Mouse (Mus musculus): ENCODE results near the gene Acot5. TPM values are rescaled to one million over a fixed set of nuclear protein-coding genes. Genes with fewer than 3 reads are reported as not detected.
A peak's percentile ranks its signal among the peaks of the same experiment; 100 is the strongest.
"Not testable (repeated sequence)": the region's sequence is repeated elsewhere in the genome, so short reads cannot be mapped to it uniquely, and the experiment has no call there.

The Acot5 gene
- total and polyA plus RNA-seq, 2 experiments from 2014 or later, result 1.1 to 2.0 TPM

DNA sequence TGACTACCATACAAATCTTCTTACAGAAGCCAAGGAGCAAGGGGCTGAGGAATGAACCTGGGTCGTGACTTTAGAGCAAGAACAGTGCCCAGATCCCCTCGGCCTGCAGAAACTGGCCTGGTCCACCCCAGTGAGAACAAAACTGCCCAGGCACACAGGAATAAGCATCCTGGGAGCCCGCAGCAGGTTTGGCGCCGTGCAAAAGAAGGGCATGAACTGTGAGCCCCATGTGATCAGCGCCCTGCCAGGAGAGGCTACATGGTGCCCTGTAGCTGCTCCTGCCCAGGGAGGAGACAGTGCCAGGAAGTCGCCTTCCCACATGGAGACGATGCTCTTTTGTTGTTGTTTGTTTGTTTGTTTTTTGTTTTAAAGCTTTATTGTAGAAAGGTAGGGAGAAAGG lies 4.5 kb upstream of the Acot5 start:
- DNase-seq (ENCODE audit: low spot score) (no peak), ATAC-seq (ENCODE audit: low FRiP score) (no peak)
- no peak overlapping the region for H3K27ac ChIP-seq (ENCODE audit: low read depth, low read length)
- H3K9ac ChIP-seq (replicated peaks; ENCODE audit: low read length, poor library complexity, severe bottlenecking), result no peak overlapping the region
- WGBS, result 76% methylated on average over 8 of the region's 8 CpGs
- no peaks in the 10 kb centered on the region for H3K9me3 ChIP-seq (ENCODE audit: low read length)
- H3K4me1 ChIP-seq (ENCODE audit: insufficient read depth, low read length), result no peaks in the 10 kb centered on the region
- H3K27me3 ChIP-seq (ENCODE audit: insufficient read depth, low read length), result peaks cover 17% of the 10 kb centered on the region; the same call in 1 of the 2 replicates
- no peak for TF ChIP-seq CTCF (IDR thresholded peaks at IDR 0.05)
- H3K36me3 ChIP-seq (ENCODE audit: insufficient read depth, low read length), result no peaks in the 10 kb centered on the region
- H3K4me3 ChIP-seq (ENCODE audit: low read depth, low read length), result no peak overlapping the region
- H3K4me2 ChIP-seq (ENCODE audit: low read depth, low read length, poor library complexity, severe bottlenecking), result no peak overlapping the region

DNA sequence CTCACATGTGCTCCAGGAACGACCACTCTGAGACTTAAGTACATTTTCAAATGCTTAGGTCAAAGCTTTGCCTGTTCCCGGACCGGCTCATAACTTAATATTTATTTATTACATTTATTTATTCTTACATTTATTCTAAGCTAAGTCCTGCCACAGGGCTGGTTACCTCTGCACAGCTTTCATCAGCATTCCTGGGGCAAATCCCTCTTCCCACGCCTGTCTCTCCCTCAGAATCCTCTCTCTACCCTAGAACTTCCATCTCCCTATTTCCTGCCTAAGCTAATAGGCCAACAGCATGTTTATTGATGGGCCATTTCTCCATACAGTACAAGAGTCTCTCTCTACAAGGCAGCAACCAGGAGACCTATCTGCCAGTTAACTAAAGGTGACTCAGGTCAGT lies 1.4 kb upstream of the Acot5 start:
- Histone ChIP-seq H3K9me3 (ENCODE audit: low read length) (no peaks in the 10 kb centered on the region), H3K27ac (ENCODE audit: low read depth, low read length) (no peak overlapping the region), H3K9ac (replicated peaks; ENCODE audit: low read length, poor library complexity, severe bottlenecking) (no peak overlapping the region), H3K4me1 (ENCODE audit: insufficient read depth, low read length) (no peaks in the 10 kb centered on the region), H3K27me3 (ENCODE audit: insufficient read depth, low read length) (peaks cover 22% of the 10 kb centered on the region; the same call in 1 of the 2 replicates), H3K36me3 (ENCODE audit: insufficient read depth, low read length) (no peaks in the 10 kb centered on the region), H3K4me3 (ENCODE audit: low read depth, low read length) (no peak overlapping the region), H3K4me2 (ENCODE audit: low read depth, low read length, poor library complexity, severe bottlenecking) (no peak overlapping the region)
- no peak for DNase-seq (ENCODE audit: low spot score)
- ATAC-seq (ENCODE audit: low FRiP score), result no peak
- no peak for TF ChIP-seq CTCF (IDR thresholded peaks at IDR 0.05)
- WGBS, result 81% methylated on average over 4 of the region's 4 CpGs

DNA sequence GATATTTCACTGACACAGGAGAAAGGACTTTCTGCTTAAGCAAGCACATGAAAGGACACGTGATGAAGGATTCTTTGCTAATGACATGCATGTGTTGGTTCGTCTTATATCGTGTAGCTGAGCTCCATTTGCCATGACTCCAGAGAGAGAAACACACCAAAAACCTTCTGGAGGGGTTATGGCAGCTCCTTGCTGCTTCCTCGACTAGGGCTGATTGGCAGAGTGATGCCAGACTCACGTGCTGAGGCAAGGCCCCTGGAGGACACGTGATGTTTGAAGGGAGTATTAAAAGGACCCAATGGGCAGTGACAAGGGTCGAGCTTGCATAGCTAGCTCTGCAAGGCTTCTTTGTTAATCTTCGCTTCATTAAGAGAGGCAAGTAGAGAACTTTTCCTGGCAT lies 829 bp upstream of the Acot5 start:
- ATAC-seq (ENCODE audit: low FRiP score), result no peak
- peaks cover 22% of the 10 kb centered on the region; the same call in 1 of the 2 replicates for H3K27me3 ChIP-seq (ENCODE audit: insufficient read depth, low read length)
- no peak overlapping the region for H3K4me2 ChIP-seq (ENCODE audit: low read depth, low read length, poor library complexity, severe bottlenecking)
- no peak for TF ChIP-seq CTCF (IDR thresholded peaks at IDR 0.05)
- no peak overlapping the region for H3K27ac ChIP-seq (ENCODE audit: low read depth, low read length)
- no peaks in the 10 kb centered on the region for H3K36me3 ChIP-seq (ENCODE audit: insufficient read depth, low read length)
- no peaks in the 10 kb centered on the region for H3K4me1 ChIP-seq (ENCODE audit: insufficient read depth, low read length)
- WGBS, result 55% methylated on average over 8 of the region's 8 CpGs
- no peak overlapping the region for H3K9ac ChIP-seq (replicated peaks; ENCODE audit: low read length, poor library complexity, severe bottlenecking)
- no peak for DNase-seq (ENCODE audit: low spot score)
- H3K9me3 ChIP-seq (ENCODE audit: low read length), result no peaks in the 10 kb centered on the region
- no peak overlapping the region for H3K4me3 ChIP-seq (ENCODE audit: low read depth, low read length)

DNA sequence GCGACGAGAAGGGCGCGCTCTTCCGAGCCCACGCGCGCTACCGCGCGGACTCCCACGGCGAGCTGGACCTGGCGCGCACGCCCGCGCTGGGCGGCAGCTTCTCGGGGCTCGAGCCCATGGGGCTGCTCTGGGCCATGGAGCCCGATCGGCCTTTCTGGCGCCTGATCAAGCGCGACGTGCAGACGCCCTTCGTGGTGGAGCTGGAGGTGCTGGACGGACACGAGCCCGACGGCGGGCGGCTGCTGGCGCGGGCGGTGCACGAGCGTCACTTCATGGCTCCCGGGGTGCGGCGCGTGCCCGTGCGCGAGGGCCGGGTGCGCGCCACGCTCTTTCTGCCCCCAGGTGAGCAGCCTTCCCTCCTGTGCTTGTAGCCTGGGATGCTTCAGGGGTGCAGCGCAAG lies 457 bp downstream of the Acot5 start:
- H3K36me3 ChIP-seq (ENCODE audit: insufficient read depth, low read length); H3K4me1 ChIP-seq (ENCODE audit: insufficient read depth, low read length); H3K27ac ChIP-seq (ENCODE audit: low read depth, low read length); H3K9me3 ChIP-seq (ENCODE audit: low read length); H3K9ac ChIP-seq (replicated peaks; ENCODE audit: low read length, poor library complexity, severe bottlenecking); DNase-seq (ENCODE audit: low spot score); ATAC-seq (ENCODE audit: low FRiP score): not testable (repeated sequence)
- 2% methylated on average over 32 of the region's 52 CpGs for WGBS
- peak overlapping the region; percentile 53 for H3K4me2 ChIP-seq (ENCODE audit: low read depth, low read length, poor library complexity, severe bottlenecking)
- peaks cover 22% of the 10 kb centered on the region; the same call in 1 of the 2 replicates for H3K27me3 ChIP-seq (ENCODE audit: insufficient read depth, low read length)
- peak overlapping the region; percentile 41 for H3K4me3 ChIP-seq (ENCODE audit: low read depth, low read length)

DNA sequence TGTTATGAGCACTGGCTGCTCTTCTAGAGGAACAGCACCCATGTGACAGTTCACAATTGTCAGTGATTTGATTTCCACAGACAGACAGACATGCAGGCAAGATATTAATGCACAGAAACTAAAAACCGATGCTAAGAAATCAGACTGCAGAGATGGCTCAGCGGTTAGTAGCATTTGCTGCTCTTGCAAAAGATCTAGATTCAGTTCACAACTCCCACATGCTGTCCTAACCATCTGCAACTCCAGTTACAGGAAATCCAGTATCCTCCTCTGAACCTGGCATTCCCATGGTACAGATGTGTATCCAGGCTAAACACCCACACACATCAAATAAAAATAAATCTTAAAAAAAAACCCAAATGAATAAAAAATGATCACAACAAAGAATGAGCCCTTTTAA lies 2.6 kb downstream of the Acot5 start:
- Histone ChIP-seq H3K27me3 (ENCODE audit: insufficient read depth, low read length) (peaks cover 22% of the 10 kb centered on the region; the same call in 1 of the 2 replicates), H3K4me2 (ENCODE audit: low read depth, low read length, poor library complexity, severe bottlenecking) (no peak overlapping the region), H3K9me3 (ENCODE audit: low read length) (no peaks in the 10 kb centered on the region), H3K4me1 (ENCODE audit: insufficient read depth, low read length) (no peaks in the 10 kb centered on the region), H3K9ac (replicated peaks; ENCODE audit: low read length, poor library complexity, severe bottlenecking) (no peak overlapping the region), H3K36me3 (ENCODE audit: insufficient read depth, low read length) (no peaks in the 10 kb centered on the region), H3K27ac (ENCODE audit: low read depth, low read length) (no peak overlapping the region), H3K4me3 (ENCODE audit: low read depth, low read length) (no peak overlapping the region)
- DNase-seq (ENCODE audit: low spot score) (no peak), ATAC-seq (ENCODE audit: low FRiP score) (no peak)
- no peak for TF ChIP-seq CTCF (IDR thresholded peaks at IDR 0.05)
- WGBS, result 94% methylated on average over 2 of the region's 2 CpGs

DNA sequence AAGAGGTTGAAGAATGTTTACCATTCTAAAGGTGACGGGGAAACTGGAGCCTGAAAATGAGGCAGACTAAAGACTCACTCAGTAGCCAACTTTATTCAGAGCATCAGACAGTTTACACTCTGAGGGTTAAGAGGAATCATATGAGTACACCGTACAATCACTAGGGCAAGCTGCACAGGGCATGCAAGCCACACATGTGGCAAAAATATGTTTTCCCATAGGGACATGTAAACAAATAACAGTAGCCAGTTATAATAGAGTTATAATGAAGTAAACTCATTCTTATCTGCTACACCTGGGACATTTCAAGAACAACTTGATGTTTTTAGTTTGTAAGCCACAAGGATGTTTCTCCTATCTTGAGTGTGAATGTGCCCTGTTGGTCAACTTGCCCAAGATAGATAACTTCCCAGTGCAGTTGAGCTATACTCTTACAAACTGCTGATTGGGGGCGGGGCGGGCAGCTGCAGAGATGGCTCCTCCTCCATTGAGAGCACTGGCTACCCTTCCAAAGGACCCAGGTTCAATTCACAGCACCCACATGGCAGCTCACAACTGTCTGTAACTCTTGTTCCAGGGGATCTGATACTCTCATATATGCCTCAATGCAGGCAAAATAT lies 8.4 kb downstream of the Acot5 start:
- H3K4me1 ChIP-seq (ENCODE audit: insufficient read depth, low read length), result no peaks in the 10 kb centered on the region
- no peak for TF ChIP-seq CTCF (IDR thresholded peaks at IDR 0.05)
- H3K4me2 ChIP-seq (ENCODE audit: low read depth, low read length, poor library complexity, severe bottlenecking), result no peak overlapping the region
- no peak overlapping the region for H3K27ac ChIP-seq (ENCODE audit: low read depth, low read length)
- 84% methylated on average over 4 of the region's 4 CpGs for WGBS
- no peaks in the 10 kb centered on the region for H3K27me3 ChIP-seq (ENCODE audit: insufficient read depth, low read length)
- no peak overlapping the region for H3K4me3 ChIP-seq (ENCODE audit: low read depth, low read length)
- no peaks in the 10 kb centered on the region for H3K9me3 ChIP-seq (ENCODE audit: low read length)
- DNase-seq (ENCODE audit: low spot score) (no peak), ATAC-seq (ENCODE audit: low FRiP score) (no peak)
- H3K9ac ChIP-seq (replicated peaks; ENCODE audit: low read length, poor library complexity, severe bottlenecking), result no peak overlapping the region
- no peaks in the 10 kb centered on the region for H3K36me3 ChIP-seq (ENCODE audit: insufficient read depth, low read length)
